Mouse (Mus musculus) MEL (cell line): Measurements from ENCODE around the gene Rgs6. TPM values are rescaled to one million over a fixed set of nuclear protein-coding genes. Genes with fewer than 3 reads are reported as not detected.

Source experiments
- DNase-seq: peaks from one replicate; pipeline ENCODE4 v3.0.0; 2011; ENCODE audit warnings: low read depth, low spot score
- H3K27ac ChIP-seq: 2 replicates; pipeline ENCODE4 v1.5.1; 2012; ENCODE audit warnings: low read depth, mild to moderate bottlenecking, control low read depth, low read length, moderate library complexity; ENCODE audit not compliant: control insufficient read depth
- H3K27me3 ChIP-seq, 2 experiments: fragments of 150-350 bp in 1 of 2; sonication (generic) in 1 of 2; 2 replicates each; pipeline ENCODE4 v1.6.1; 2012; ENCODE audit warnings: low read length in 2 of 2, mild to moderate bottlenecking in 2 of 2, improper control_type of control experiment in 1 of 2, moderate library complexity in 1 of 2; ENCODE audit not compliant: insufficient read depth in 2 of 2, control insufficient read depth in 1 of 2
- H3K36me3 ChIP-seq, 2 experiments: 2 replicates each; pipeline ENCODE4 v1.6.1; 2012 to 2014; ENCODE audit warnings: low read length in 2 of 2, improper control_type of control experiment in 1 of 2, inconsistent platforms in 1 of 2, mild to moderate bottlenecking in 1 of 2; ENCODE audit not compliant: insufficient read depth in 2 of 2, control insufficient read depth in 1 of 2
- H3K4me1 ChIP-seq, 2 experiments: fragments of 150-350 bp in 1 of 2; sonication (generic) in 1 of 2; 2 replicates each; pipeline ENCODE4 v1.6.1; 2012; ENCODE audit warnings: low read length in 2 of 2, improper control_type of control experiment in 1 of 2, mild to moderate bottlenecking in 1 of 2; ENCODE audit not compliant: insufficient read depth in 2 of 2, control insufficient read depth in 1 of 2
- H3K4me3 ChIP-seq, 2 experiments: fragments of 150-350 bp in 1 of 2; sonication (generic) in 1 of 2; 2 replicates each; pipeline ENCODE4 v1.5.1; 2012; ENCODE audit warnings: low read depth in 2 of 2, low read length in 2 of 2, mild to moderate bottlenecking in 2 of 2, moderate library complexity in 2 of 2, control low read depth in 1 of 2, improper control_type of control experiment in 1 of 2; ENCODE audit not compliant: control insufficient read depth in 1 of 2, insufficient read depth in 1 of 2
- H3K79me2 ChIP-seq: 2 replicates; pipeline ENCODE4 v1.6.1; 2012; ENCODE audit warnings: mild to moderate bottlenecking, low read length, moderate library complexity; ENCODE audit not compliant: control insufficient read depth, poor library complexity, insufficient read depth
- H3K9ac ChIP-seq: 2 replicates; pipeline ENCODE4 v1.6.1; 2012; ENCODE audit warnings: low read depth, mild to moderate bottlenecking, control low read depth, low read length, moderate library complexity; ENCODE audit not compliant: control insufficient read depth, poor library complexity, severe bottlenecking
- H3K9me3 ChIP-seq: fragments of 150-350 bp; sonication (generic); replicated peaks from 2 replicates; pipeline ENCODE4 v1.6.1; 2012; ENCODE audit warnings: mild to moderate bottlenecking, low read length, improper control_type of control experiment, moderate library complexity; ENCODE audit not compliant: insufficient read depth
- CHD1 ChIP-seq: IDR thresholded peaks from 2 replicates; pipeline ENCODE4 v1.6.1; 2012; ENCODE audit warnings: low read depth, mild to moderate bottlenecking, inconsistent platforms, low read length, improper control_type of control experiment
- CHD2 ChIP-seq: IDR thresholded peaks from 2 replicates; pipeline ENCODE4 v1.6.1; 2011; ENCODE audit warnings: low read length, improper control_type of control experiment
- E2F4 ChIP-seq: IDR thresholded peaks from 2 replicates; pipeline ENCODE4 v1.6.1; 2011; ENCODE audit warnings: low read depth, low read length, improper control_type of control experiment, borderline replicate concordance
- ELF1 ChIP-seq: IDR thresholded peaks from 2 replicates; pipeline ENCODE4 v1.6.1; 2014; ENCODE audit warnings: low read depth, mild to moderate bottlenecking, inconsistent platforms, low read length, improper control_type of control experiment, moderate library complexity
- EP300 ChIP-seq, 2 experiments: IDR thresholded peaks; 2 replicates each; pipeline ENCODE4 v1.6.1; 2011; ENCODE audit warnings: improper control_type of control experiment in 2 of 2, low read length in 2 of 2, low read depth in 1 of 2, mild to moderate bottlenecking in 1 of 2
- GATA1 ChIP-seq: IDR thresholded peaks from 2 replicates; pipeline ENCODE4 v1.6.1; 2011; ENCODE audit warnings: low read depth, low read length, improper control_type of control experiment
- KAT2A ChIP-seq: conservative IDR thresholded peaks from 2 replicates; pipeline ENCODE4 v1.6.1; 2012; ENCODE audit warnings: low read depth, low read length, improper control_type of control experiment, inconsistent platforms
- MAFK ChIP-seq: IDR thresholded peaks from 2 replicates; pipeline ENCODE4 v1.6.1; 2011; ENCODE audit warnings: low read depth, mild to moderate bottlenecking, low read length, improper control_type of control experiment, borderline replicate concordance
- MAZ ChIP-seq: IDR thresholded peaks from 2 replicates; pipeline ENCODE4 v1.6.1; 2012; ENCODE audit warnings: low read depth, mild to moderate bottlenecking, inconsistent platforms, low read length, improper control_type of control experiment
- MYB ChIP-seq: IDR thresholded peaks from 2 replicates; pipeline ENCODE4 v1.6.1; 2011; ENCODE audit warnings: mild to moderate bottlenecking, low read depth, low read length, improper control_type of control experiment
- MYC ChIP-seq: IDR thresholded peaks from 2 replicates; pipeline ENCODE4 v1.6.1; 2011; ENCODE audit warnings: low read depth, mild to moderate bottlenecking, low read length, improper control_type of control experiment, moderate library complexity
- NELFE ChIP-seq: IDR thresholded peaks from 2 replicates; pipeline ENCODE4 v1.6.1; 2011; ENCODE audit warnings: low read depth, low read length, improper control_type of control experiment
- NRF1 ChIP-seq: IDR thresholded peaks from 2 replicates; pipeline ENCODE4 v1.6.1; 2014; ENCODE audit warnings: low read depth, mild to moderate bottlenecking, inconsistent platforms, low read length, improper control_type of control experiment, moderate library complexity; ENCODE audit not compliant: poor library complexity, insufficient read depth, severe bottlenecking
- POLR2A ChIP-seq, 2 experiments: IDR thresholded peaks; 2 replicates each; pipeline ENCODE4 v1.6.1; 2011 to 2012; ENCODE audit warnings: low read length in 2 of 2, mild to moderate bottlenecking in 2 of 2, control low read depth in 1 of 2, improper control_type of control experiment in 1 of 2, low read depth in 1 of 2, moderate library complexity in 1 of 2; ENCODE audit not compliant: control insufficient read depth in 1 of 2, insufficient read depth in 1 of 2, poor library complexity in 1 of 2
- POLR2AphosphoS5 ChIP-seq: IDR thresholded peaks from 2 replicates; pipeline ENCODE4 v1.6.1; 2012; ENCODE audit warnings: low read depth, borderline replicate concordance, mild to moderate bottlenecking, inconsistent platforms, low read length, moderate library complexity, mixed read lengths
- RAD21 ChIP-seq: IDR thresholded peaks from 2 replicates; pipeline ENCODE4 v1.6.1; 2011; ENCODE audit warnings: mild to moderate bottlenecking, low read depth, low read length, improper control_type of control experiment
- RCOR1 ChIP-seq: IDR thresholded peaks from 2 replicates; pipeline ENCODE4 v1.6.1; 2012; ENCODE audit warnings: low read depth, mild to moderate bottlenecking, inconsistent platforms, low read length, improper control_type of control experiment
- SIN3A ChIP-seq: IDR thresholded peaks from 2 replicates; pipeline ENCODE4 v1.6.1; 2012; ENCODE audit warnings: low read length, improper control_type of control experiment, inconsistent platforms
- SMC3 ChIP-seq: IDR thresholded peaks from 2 replicates; pipeline ENCODE4 v1.6.1; 2011; ENCODE audit warnings: low read depth, low read length, improper control_type of control experiment
- TAL1 ChIP-seq: IDR thresholded peaks from 2 replicates; pipeline ENCODE4 v1.6.1; 2012; ENCODE audit warnings: mild to moderate bottlenecking, inconsistent platforms, low read length, moderate library complexity, mixed read lengths
- TBP ChIP-seq: IDR thresholded peaks from 2 replicates; pipeline ENCODE4 v1.8.0; 2011; ENCODE audit warnings: low read depth, low read length, improper control_type of control experiment
- UBTF ChIP-seq: IDR thresholded peaks from 2 replicates; pipeline ENCODE4 v1.6.1; 2012; ENCODE audit warnings: low read depth, mild to moderate bottlenecking, inconsistent platforms, low read length, improper control_type of control experiment, moderate library complexity, borderline replicate concordance; ENCODE audit not compliant: insufficient read depth
- ZMIZ1 ChIP-seq: IDR thresholded peaks from 2 replicates; pipeline ENCODE4 v1.6.1; 2012; ENCODE audit warnings: low read depth, mild to moderate bottlenecking, inconsistent platforms, low read length, improper control_type of control experiment, moderate library complexity
- ZNF384 ChIP-seq: IDR thresholded peaks from 2 replicates; pipeline ENCODE4 v1.6.1; 2012; ENCODE audit warnings: low read depth, mild to moderate bottlenecking, inconsistent platforms, low read length, improper control_type of control experiment
- polyA plus RNA-seq, 2 experiments: library from polyadenylated mRNA; stranded (reverse) in 1 of 2; unstranded in 1 of 2; fragments of >175 nt in 1 of 2; fragments of >200 nt in 1 of 2; gene quantifications; 2 replicates each; pipeline versions ENCODE4 v1.2.1 to v1.2.4; 2012; ENCODE audit warnings: low replicate concordance in 2 of 2, low read depth in 1 of 2; ENCODE audit not compliant: insufficient read length in 2 of 2, insufficient read depth in 1 of 2, missing spikeins in 1 of 2
- total RNA-seq: library from RNA; depleted of rRNA; stranded (reverse); fragments of 300-350 nt; gene quantifications from 2 replicates; pipeline ENCODE4 v1.2.3, GENCODE M21; 2012

The Rgs6 gene
- total and polyA plus RNA-seq, 3 experiments, result not detected

DNA sequence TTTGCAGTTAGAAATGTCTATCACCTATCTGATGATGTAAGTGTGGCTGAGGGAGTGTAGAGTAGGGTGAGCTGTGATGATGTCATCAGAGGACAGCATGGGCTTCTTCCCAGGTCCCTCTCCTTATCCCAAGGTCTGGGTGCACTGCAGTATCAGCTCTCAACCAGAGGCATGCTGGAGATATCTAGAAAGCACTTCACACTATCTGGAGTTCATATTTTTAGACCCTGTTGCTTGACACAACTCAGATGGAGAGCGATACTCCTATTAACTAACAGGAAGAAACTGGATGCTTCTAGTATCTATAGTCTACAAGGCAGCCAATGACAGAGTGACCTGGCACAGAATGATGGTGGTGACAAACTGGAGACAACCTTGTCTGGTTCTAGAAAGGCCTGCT lies 250.5 kb downstream of the Rgs6 start (continued):
- TF ChIP-seq MAZ, result no peak
- no peak for TF ChIP-seq E2F4
- TF ChIP-seq ELF1, result no peak
- TF ChIP-seq, all 39 proteins: peak for 0

DNA sequence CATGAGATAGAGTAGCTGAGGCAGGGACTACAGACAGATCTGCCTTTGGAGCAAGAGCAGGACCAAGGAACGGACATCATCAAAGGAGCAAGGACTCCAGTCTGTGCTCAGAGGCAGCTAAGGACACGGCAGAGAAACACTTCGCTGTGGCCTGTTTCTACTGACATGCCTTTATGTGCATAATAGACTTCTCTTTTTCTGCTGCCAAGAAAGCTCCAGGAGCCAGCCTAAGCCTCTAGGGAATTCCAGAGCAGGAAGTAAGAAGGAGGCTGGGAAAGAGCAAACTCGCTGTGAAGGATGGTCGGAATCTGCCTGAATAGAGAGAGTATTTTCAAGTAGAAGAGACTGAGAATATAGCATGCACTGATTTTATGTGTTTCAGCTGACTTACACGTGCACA lies 253.5 kb downstream of the Rgs6 start:
- Histone ChIP-seq H3K4me1 (no peaks in the 10 kb centered on the region), H3K9me3 (no peaks in the 10 kb centered on the region), H3K27me3 (peaks cover 0 to 2% of the 10 kb centered on the region in 2 experiments; a peak in 3 of 4 replicates), H3K36me3 (no peaks in the 10 kb centered on the region), H3K4me3 (no peak overlapping the region), H3K9ac (no peak overlapping the region)
- TF ChIP-seq NRF1 (no peak), MAFK (no peak)
- TF ChIP-seq, all 39 proteins: peak for 0
- no peak for DNase-seq
- Histone ChIP-seq H3K27ac (no peak overlapping the region), H3K79me2 (no peaks in the 10 kb centered on the region)

DNA sequence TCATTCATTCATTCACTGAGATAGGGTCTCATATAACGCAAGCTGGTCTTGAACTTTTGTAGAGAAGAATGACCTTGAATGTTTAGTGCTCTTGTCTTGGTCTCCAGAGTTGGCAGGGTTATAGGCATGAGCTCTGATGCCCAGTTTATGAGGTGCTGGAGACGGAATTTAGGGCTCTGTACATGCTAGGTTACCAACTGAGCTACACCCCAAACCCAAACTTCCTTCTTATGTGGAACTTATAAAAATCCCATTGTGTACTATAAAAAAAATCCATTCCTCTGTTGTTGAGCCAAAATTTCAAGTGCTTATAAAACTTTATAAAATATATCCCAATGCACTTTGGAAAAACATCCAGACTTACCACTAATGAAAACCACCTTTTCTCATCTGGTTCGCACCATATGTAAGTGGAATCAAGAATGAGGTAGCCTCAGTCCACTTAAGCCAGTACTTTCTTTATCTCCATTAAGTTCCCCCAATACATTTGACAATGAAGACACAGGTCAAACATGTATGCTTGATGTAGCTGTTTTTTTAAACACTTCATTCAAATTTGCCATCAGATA lies 260.3 kb downstream of the Rgs6 start:
- H3K79me2 ChIP-seq, result no peaks in the 10 kb centered on the region

More for the DNA sequence above, 260.3 kb downstream of the Rgs6 start:
- H3K27ac ChIP-seq, result no peak overlapping the region
- H3K27me3 ChIP-seq, result peaks cover 0 to 5% of the 10 kb centered on the region in 2 experiments; a peak in 3 of 4 replicates
- no peaks in the 10 kb centered on the region for H3K9me3 ChIP-seq
- H3K9ac ChIP-seq, result no peak overlapping the region
- no peak overlapping the region for H3K4me3 ChIP-seq
- no peaks in the 10 kb centered on the region for H3K36me3 ChIP-seq
- H3K4me1 ChIP-seq, result no peaks in the 10 kb centered on the region
- no peak for DNase-seq
- TF ChIP-seq EP300 (IDR thresholded peaks at IDR 0.05; ENCODE audit: low read depth in 1 of 2, low read length in 2 of 2) (no peak), TAL1 (no peak), UBTF (no peak), NELFE (no peak), SMC3 (no peak), CHD1 (no peak), MYC (no peak), CHD2 (no peak), GATA1 (no peak), MYB (no peak), POLR2A (IDR thresholded peaks at IDR 0.05; ENCODE audit: control insufficient read depth in 1 of 2, insufficient read depth in 1 of 2, low read depth in 1 of 2, low read length in 2 of 2, poor library complexity in 1 of 2) (no peak), RCOR1 (no peak), KAT2A (no peak), TBP (no peak), RAD21 (no peak), NRF1 (no peak), POLR2AphosphoS5 (no peak), ZNF384 (no peak), SIN3A (no peak), ZMIZ1 (no peak)
